Mouse (Mus musculus): ENCODE results near the gene BC052040.

- TF ChIP-seq CTCF (IDR thresholded peaks at IDR 0.05; ENCODE audit: low read depth) (no peak), EP300 (IDR thresholded peaks at IDR 0.05; ENCODE audit: low read depth) (no peak)
Observed at GRCm38 (mm10) chr2:115775488-115776217, 194.1 kb downstream of the BC052040 start.
